23 mouse cellular contexts compared by ENCODE assay signal in genomic region chr11:57716721-57717120, GRCm38 (mm10).
"Had no signal": no experiment of that assay in that cellular context is flagged by ENCODE, and none has a peak within 500 bp of the region (broad histone marks: within the 10 kb centered on the region; RNA-seq: fewer than 3 reads in every experiment).

No protein-coding gene starts in this region.

- H3K36me3 ChIP-seq: heart, embryonic 10.5 days; heart, embryonic 12.5 days; hindbrain, embryonic 13.5 days; hindbrain, embryonic 15.5 days; kidney, embryonic 15.5 days; limb, embryonic 13.5 days; limb, embryonic 15.5 days had no signal

- H3K4me2 ChIP-seq: heart, embryonic 12.5 days; hindbrain, embryonic 13.5 days; hindbrain, embryonic 15.5 days; kidney, embryonic 15.5 days; limb, embryonic 13.5 days; limb, embryonic 15.5 days had no signal

- DNase-seq: gastrocnemius, postnatal 10 days; gastrocnemius, postnatal 25 days; heart, adult 18-20 months; heart, postnatal 10 days; heart, postnatal 36 days; kidney, adult 11 months; kidney, adult 2 months; kidney, adult 9 months; kidney, postnatal 14 days; kidney, postnatal 36 days; layer of hippocampus, adult 9-11 months; layer of hippocampus, postnatal 36 days; left cerebral cortex, postnatal 4 days had no signal

- H3K9ac ChIP-seq: heart, embryonic 12.5 days; hindbrain, embryonic 13.5 days; hindbrain, embryonic 15.5 days; kidney, embryonic 15.5 days; limb, embryonic 13.5 days; limb, embryonic 15.5 days had no signal

- H3K27me3 ChIP-seq: heart, embryonic 12.5 days; hindbrain, embryonic 13.5 days; hindbrain, embryonic 15.5 days; kidney, embryonic 15.5 days; limb, embryonic 13.5 days; limb, embryonic 15.5 days had no signal

- H3K27ac ChIP-seq: heart, embryonic 10.5 days; hindbrain, embryonic 13.5 days; hindbrain, embryonic 15.5 days; hindbrain, postnatal 0 days; kidney, embryonic 15.5 days; kidney, postnatal 0 days; limb, embryonic 13.5 days; limb, embryonic 15.5 days had no signal

- ATAC-seq: hindbrain, postnatal 0 days; intestine, embryonic 16.5 days had no signal

- H3K4me3 ChIP-seq: heart, embryonic 10.5 days; heart, embryonic 12.5 days; hindbrain, embryonic 13.5 days; hindbrain, embryonic 15.5 days; kidney, embryonic 15.5 days; limb, embryonic 13.5 days; limb, embryonic 15.5 days had no signal

- H3K9me3 ChIP-seq: heart, embryonic 10.5 days; heart, embryonic 12.5 days; hindbrain, embryonic 13.5 days; hindbrain, embryonic 15.5 days; kidney, embryonic 15.5 days; limb, embryonic 13.5 days; limb, embryonic 15.5 days had no signal
